Comparison of ENCODE assay signal across 25 mouse cellular contexts in the genomic region with DNA sequence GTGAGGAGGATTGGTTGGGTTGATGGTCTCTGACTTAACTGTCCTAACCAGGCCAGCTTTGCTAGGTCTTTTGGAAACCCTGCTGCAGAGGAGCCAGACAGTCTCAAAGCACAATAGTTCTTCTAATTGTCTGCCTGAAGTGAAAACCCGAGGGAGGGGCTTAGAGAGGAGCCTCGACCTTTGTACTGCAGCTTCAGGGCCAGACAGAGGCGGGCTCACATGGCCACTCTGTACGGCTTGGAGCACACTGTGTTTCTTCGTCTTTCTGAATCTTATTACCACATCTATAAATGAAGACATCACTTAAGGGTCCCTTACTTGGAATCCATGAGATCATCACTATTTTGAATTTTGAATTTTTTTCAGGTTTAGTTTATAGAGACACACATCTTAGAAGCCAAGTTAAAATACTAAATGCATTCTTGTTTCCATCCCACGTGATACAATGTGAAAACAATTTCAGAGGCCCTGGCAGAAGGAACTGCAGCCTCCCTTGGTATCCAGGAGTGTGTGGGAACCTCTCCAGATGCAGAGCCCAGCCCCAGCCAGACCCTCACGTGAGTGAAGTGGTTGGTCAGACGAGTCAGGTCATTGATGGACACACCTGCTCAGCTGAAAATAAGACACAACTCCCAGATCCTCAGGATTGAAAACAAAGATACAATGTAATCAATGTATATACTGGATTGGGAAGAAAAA. TPM values are rescaled to one million over a fixed set of nuclear protein-coding genes. Genes with fewer than 3 reads are reported as not detected.
DNase-seq lines count a peak whose midpoint lies in the region; ATAC-seq and TF ChIP-seq lines count a peak whose summit lies in the region.
"Had no signal": no experiment of that assay in that cellular context is flagged by ENCODE, and none has a peak within 500 bp of the region (broad histone marks: within the 10 kb centered on the region; RNA-seq: fewer than 3 reads in every experiment).

No protein-coding gene starts in this region.

- 0 out of 2 replicates have a peak overlapping the region, but pooled peaks have one; percentile 12 for H3K27ac ChIP-seq in hindbrain, embryonic 10.5 days
- H3K27ac ChIP-seq in hindbrain, embryonic 13.5 days, result no peak overlapping the region
- no peak overlapping the region for H3K27ac ChIP-seq in cerebellum, adult 2 months (ENCODE audit: insufficient read depth, low read length)
- H3K27ac ChIP-seq: forebrain, embryonic 10.5 days; hindbrain, embryonic 12.5 days; midbrain, embryonic 13.5 days had no signal

- no peaks in the 10 kb centered on the region for H3K9me3 ChIP-seq in hindbrain, embryonic 10.5 days
- no peaks in the 10 kb centered on the region for H3K9me3 ChIP-seq in hindbrain, embryonic 13.5 days
- H3K9me3 ChIP-seq: forebrain, embryonic 10.5 days; hindbrain, embryonic 12.5 days; midbrain, embryonic 13.5 days had no signal

- peak; percentile 8 for DNase-seq in hindbrain, embryonic 10.5 days (ENCODE audit: low spot score)
- DNase-seq in right cerebral cortex, postnatal 10 days (ENCODE audit: low spot score in 2 of 2), result peak; percentile 30 to 39
- DNase-seq in right cerebral cortex, postnatal 25 days, result no peak
- DNase-seq in kidney, postnatal 10 days, result peak; percentile 23
- DNase-seq in cerebellum, adult 2 months, result no peak
- no peak for DNase-seq in cerebellum, postnatal 25 days
- DNase-seq: adrenal gland, postnatal 10 days; cerebellum, adult 9-11 months; forebrain, postnatal 0 days; gastrocnemius, postnatal 36 days; layer of hippocampus, adult 9-11 months; lung, adult 18-20 months; lung, postnatal 14 days; right cerebral cortex, postnatal 14 days had no signal

- H3K4me3 ChIP-seq in hindbrain, embryonic 10.5 days, result no peak overlapping the region
- H3K4me3 ChIP-seq in hindbrain, embryonic 13.5 days, result no peak overlapping the region
- no peak overlapping the region for H3K4me3 ChIP-seq in cerebellum, adult 2 months (replicated peaks; ENCODE audit: insufficient read depth, low read depth, low read length)
- H3K4me3 ChIP-seq: forebrain, embryonic 10.5 days; hindbrain, embryonic 12.5 days; midbrain, embryonic 13.5 days had no signal

- H3K4me1 ChIP-seq in hindbrain, embryonic 10.5 days (replicated peaks), result peaks cover 8% of the 10 kb centered on the region; the same call in 1 of the 2 replicates
- H3K4me1 ChIP-seq in hindbrain, embryonic 13.5 days (replicated peaks), result no peaks in the 10 kb centered on the region
- no peaks in the 10 kb centered on the region for H3K4me1 ChIP-seq in cerebellum, adult 2 months (ENCODE audit: control insufficient read depth, insufficient read depth, low read length)
- H3K4me1 ChIP-seq: hindbrain, embryonic 12.5 days; midbrain, embryonic 13.5 days had no signal

- no peak for TF ChIP-seq CTCF in cerebellum, adult 2 months (IDR thresholded peaks at IDR 0.05; ENCODE audit: borderline replicate concordance, insufficient read depth, low read depth, low read length)

- no peaks in the 10 kb centered on the region for H3K27me3 ChIP-seq in hindbrain, embryonic 10.5 days (ENCODE audit: insufficient read depth, poor library complexity, severe bottlenecking)
- no peaks in the 10 kb centered on the region for H3K27me3 ChIP-seq in hindbrain, embryonic 13.5 days
- H3K27me3 ChIP-seq in cerebellum, adult 2 months (ENCODE audit: control insufficient read depth, insufficient read depth, low read length), result no peaks in the 10 kb centered on the region
- H3K27me3 ChIP-seq: hindbrain, embryonic 12.5 days; midbrain, embryonic 13.5 days; Patski had no signal

- H3K36me3 ChIP-seq in hindbrain, embryonic 10.5 days, result no peaks in the 10 kb centered on the region
- no peaks in the 10 kb centered on the region for H3K36me3 ChIP-seq in hindbrain, embryonic 13.5 days
- H3K36me3 ChIP-seq: forebrain, embryonic 10.5 days; hindbrain, embryonic 12.5 days; midbrain, embryonic 13.5 days had no signal

- 33% methylated on average over 8 of the region's 8 CpGs for WGBS in hindbrain, embryonic 10.5 days
- WGBS in hindbrain, embryonic 13.5 days, result 27% methylated on average over 8 of the region's 8 CpGs
- 28% methylated on average over 8 of the region's 8 CpGs for WGBS in cerebellum, adult 2 months

- no peak for ATAC-seq in hindbrain, embryonic 13.5 days (ENCODE audit: low FRiP score)
- ATAC-seq: CD4-positive, CD25-positive, alpha-beta regulatory T cell, adult 4 months; forebrain, postnatal 0 days; inflammation-experienced regulatory T-cells, adult 6 months; midbrain, embryonic 13.5 days; Patski had no signal

- H3K4me2 ChIP-seq in hindbrain, embryonic 13.5 days, result no peak overlapping the region
- H3K4me2 ChIP-seq: hindbrain, embryonic 12.5 days; midbrain, embryonic 13.5 days had no signal

- TF ChIP-seq POLR2A in cerebellum, adult 2 months (IDR thresholded peaks at IDR 0.05; ENCODE audit: borderline replicate concordance, insufficient read depth, low read length), result no peak

- H3K9ac ChIP-seq in hindbrain, embryonic 13.5 days, result no peak overlapping the region
- H3K9ac ChIP-seq: forebrain, postnatal 0 days; hindbrain, embryonic 12.5 days; midbrain, embryonic 13.5 days had no signal

RNA-seq across cellular contexts. Expression of gene 1700029F12Rik, which starts 40.7 kb away (rescaled TPM):
- polyA plus RNA-seq in hindbrain, embryonic 10.5 days (2016; fragmentation: Nextera tagmentation; extraction: Ambion mirVana), result not detected in 2 replicates
- not detected in 2 replicates for polyA plus RNA-seq in hindbrain, embryonic 13.5 days (2015; fragmentation: Nextera tagmentation; extraction: Ambion mirVana)
- polyA plus RNA-seq in cerebellum, adult 2 months (2012; rRNA removed), result not detected in 2 replicates
- polyA plus RNA-seq: CD4-positive, CD25-positive, alpha-beta regulatory T cell, adult 4 months; forebrain, embryonic 10.5 days; forebrain, postnatal 0 days; heart, postnatal 0 days; hindbrain, embryonic 12.5 days; inflammation-experienced regulatory T-cells, adult 6 months; limb, embryonic 11.5 days; midbrain, embryonic 13.5 days; neural tube, embryonic 14.5 days; Patski; stomach, embryonic 16.5 days had no signal

Comparison
In these comparisons a context has a peak if more than half of its experiments do, and no peak if none do; other contexts are left out.
1. DNase-seq: peak in hindbrain, embryonic 10.5 days (single experiment), right cerebral cortex, postnatal 10 days (2 of 2) and kidney, postnatal 10 days (single experiment); none in right cerebral cortex, postnatal 25 days (single experiment), cerebellum, adult 2 months (0 of 2) and cerebellum, postnatal 25 days (0 of 2).